Mouse (Mus musculus): Measurements from ENCODE around the gene Vipr1.

DNA sequence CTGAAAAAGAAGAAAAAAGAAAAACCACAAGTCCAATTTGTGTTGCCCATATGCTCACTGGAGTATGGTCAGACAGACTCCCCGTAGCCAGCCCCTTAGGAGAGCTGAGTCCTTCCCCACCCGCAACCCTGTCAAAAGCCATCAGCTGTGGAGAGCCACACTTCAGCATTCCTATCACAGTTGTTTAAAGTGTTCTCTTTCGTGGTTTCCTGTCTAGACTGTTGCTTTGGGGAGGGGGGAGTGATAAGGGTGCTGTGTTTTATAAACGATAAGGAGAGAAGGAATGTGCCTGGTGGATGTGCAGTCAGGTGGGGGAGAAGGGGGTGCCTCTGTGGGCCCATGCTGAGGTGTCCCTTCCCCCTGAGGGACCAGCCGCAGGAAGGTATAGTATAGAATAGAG is 29.3 kb upstream of the Vipr1 start:
- TF ChIP-seq UBTF (IDR thresholded peaks at IDR 0.05; ENCODE audit: low read depth, low read length): no peak
- TF ChIP-seq POLR2A (IDR thresholded peaks at IDR 0.05; ENCODE audit: low read depth, low read length): no peak
- TF ChIP-seq CHD1 (IDR thresholded peaks at IDR 0.05; ENCODE audit: low read depth, low read length): no peak
- no peak for TF ChIP-seq CTCF (conservative IDR thresholded peaks at IDR 0.05 in 1 of 2, IDR thresholded peaks at IDR 0.05 in 1 of 2; ENCODE audit: low read depth in 2 of 2, low read length in 2 of 2)
- no peak for TF ChIP-seq USF1 (IDR thresholded peaks at IDR 0.05; ENCODE audit: low read depth, low read length)
- no peak for TF ChIP-seq SIN3A (IDR thresholded peaks at IDR 0.05; ENCODE audit: low read length)
- TF ChIP-seq GABPA (IDR thresholded peaks at IDR 0.05; ENCODE audit: insufficient replicate concordance, low read depth, low read length): no peak
- no peak for TF ChIP-seq EP300 (IDR thresholded peaks at IDR 0.05; ENCODE audit: low read length)
- TF ChIP-seq ZKSCAN1 (IDR thresholded peaks at IDR 0.05; ENCODE audit: borderline replicate concordance, low read depth, low read length): no peak
- TF ChIP-seq JUN (IDR thresholded peaks at IDR 0.05; ENCODE audit: insufficient read depth, low read depth, low read length): no peak
- no peak for TF ChIP-seq TCF12 (IDR thresholded peaks at IDR 0.05; ENCODE audit: low read depth, low read length)
- TF ChIP-seq MAZ (IDR thresholded peaks at IDR 0.05; ENCODE audit: low read depth, low read length): no peak
- no peak for TF ChIP-seq MAX (IDR thresholded peaks at IDR 0.05; ENCODE audit: low read length)
